In the genomic region with DNA sequence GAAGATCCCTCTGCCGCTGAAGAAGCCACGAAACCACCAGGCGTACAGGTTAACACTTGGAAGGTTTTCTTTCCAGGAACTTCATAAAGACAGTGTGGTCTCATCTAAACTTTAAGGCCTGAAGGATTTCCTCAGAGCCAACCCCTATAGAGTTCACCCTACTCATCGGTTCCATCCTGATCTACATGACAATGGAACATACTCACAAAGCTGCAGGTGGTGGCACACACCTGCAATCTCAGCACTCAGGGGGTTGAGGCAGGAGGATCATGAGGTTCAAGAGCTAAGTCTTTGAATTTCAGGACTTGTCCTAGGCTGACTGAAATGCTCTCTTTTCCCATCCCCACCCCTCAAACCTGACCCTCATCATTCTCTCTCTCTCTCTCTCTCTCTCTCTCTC, we compare ENCODE assay signal across 18 mouse cellular contexts.
DNase-seq lines count a peak whose midpoint lies in the region; ATAC-seq and TF ChIP-seq lines count a peak whose summit lies in the region.
"Had no signal": no experiment of that assay in that cellular context is flagged by ENCODE, and none has a peak within 500 bp of the region (broad histone marks: within the 10 kb centered on the region; RNA-seq: fewer than 3 reads in every experiment).

No protein-coding gene starts in this region.

- WGBS in forebrain, embryonic 12.5 days, result 85% methylated on average over 4 of the region's 4 CpGs

- H3K27me3 ChIP-seq in forebrain, embryonic 12.5 days, result no peaks in the 10 kb centered on the region
- H3K27me3 ChIP-seq: embryonic facial prominence, embryonic 12.5 days had no signal

- no peak overlapping the region for H3K4me3 ChIP-seq in ES-E14 (ENCODE audit: insufficient read depth in 1 of 2, low read depth in 1 of 2, low read length in 2 of 2, poor library complexity in 1 of 2, severe bottlenecking in 1 of 2)
- H3K4me3 ChIP-seq in forebrain, embryonic 12.5 days (replicated peaks), result no peak overlapping the region
- H3K4me3 ChIP-seq: embryonic facial prominence, embryonic 10.5 days; embryonic facial prominence, embryonic 12.5 days had no signal

- H3K4me1 ChIP-seq in ES-E14 (ENCODE audit: control insufficient read depth in 2 of 2, insufficient read depth in 2 of 2, low read length in 2 of 2, poor library complexity in 1 of 2), result peaks cover 2 to 4% of the 10 kb centered on the region in 2 experiments; a peak in 2 of 4 replicates
- H3K4me1 ChIP-seq in forebrain, embryonic 12.5 days, result no peaks in the 10 kb centered on the region
- H3K4me1 ChIP-seq: embryonic facial prominence, embryonic 12.5 days had no signal

- H3K9ac ChIP-seq in ES-E14 (ENCODE audit: insufficient read depth, low read depth, low read length, poor library complexity, severe bottlenecking), result no peak overlapping the region
- no peak overlapping the region for H3K9ac ChIP-seq in forebrain, embryonic 12.5 days
- H3K9ac ChIP-seq: embryonic facial prominence, embryonic 12.5 days had no signal

- H3K4me2 ChIP-seq in forebrain, embryonic 12.5 days, result no peak overlapping the region
- H3K4me2 ChIP-seq: embryonic facial prominence, embryonic 12.5 days had no signal

- no peak for ATAC-seq in forebrain, embryonic 12.5 days (ENCODE audit: low FRiP score)
- ATAC-seq: activated CD4-positive, CD25-positive, alpha-beta regulatory T cell, adult 4 months; forebrain, embryonic 14.5 days; forebrain, embryonic 16.5 days had no signal

- DNase-seq in ES-E14 (ENCODE audit: low read depth, low spot score) (peak; percentile 47), WW6 (ENCODE audit: low read depth, low spot score) (peak; percentile 14)
- no peak for DNase-seq in cerebellum, adult 11 months
- no peak for DNase-seq in embryo, embryonic 10.5 days (ENCODE audit: low spot score)
- DNase-seq: adrenal gland, adult 8-10 months; adrenal gland, postnatal 14 days; adrenal gland, postnatal 36 days; cerebellum, adult 18-20 months; cerebellum, adult 8-10 months; cerebellum, adult 9-11 months; cerebellum, postnatal 14 days; cerebellum, postnatal 36 days had no signal

- H3K36me3 ChIP-seq in ES-E14 (ENCODE audit: control insufficient read depth, insufficient read depth, low read length, poor library complexity, severe bottlenecking), result no peaks in the 10 kb centered on the region
- no peaks in the 10 kb centered on the region for H3K36me3 ChIP-seq in forebrain, embryonic 12.5 days (replicated peaks)
- H3K36me3 ChIP-seq: embryonic facial prominence, embryonic 10.5 days; embryonic facial prominence, embryonic 12.5 days had no signal

- in situ Hi-C loops in ES-E14 (cut with MboI; ENCODE audit: low sequenced_read_pairs in 2 of 2, unreplicated experiment in 2 of 2), result no loop called here

- H3K27ac ChIP-seq in ES-E14 (ENCODE audit: insufficient read depth, low read depth, low read length, poor library complexity, severe bottlenecking), result no peak overlapping the region
- H3K27ac ChIP-seq in forebrain, embryonic 12.5 days, result no peak overlapping the region
- H3K27ac ChIP-seq: embryonic facial prominence, embryonic 10.5 days; embryonic facial prominence, embryonic 12.5 days had no signal

- no peaks in the 10 kb centered on the region for H3K9me3 ChIP-seq in ES-E14 (ENCODE audit: control insufficient read depth, insufficient read depth, low read depth, low read length)
- H3K9me3 ChIP-seq in forebrain, embryonic 12.5 days, result no peaks in the 10 kb centered on the region
- H3K9me3 ChIP-seq: embryonic facial prominence, embryonic 10.5 days; embryonic facial prominence, embryonic 12.5 days had no signal

TF ChIP-seq in ES-E14, 5 proteins besides CTCF, POLR2A, EP300 and RAD21:
- TF ChIP-seq HCFC1 (IDR thresholded peaks at IDR 0.05; ENCODE audit: borderline replicate concordance, insufficient read depth, low read length), result no peak
- TF ChIP-seq MAFK (IDR thresholded peaks at IDR 0.05; ENCODE audit: insufficient read depth, low read depth, low read length), result no peak
- no peak for TF ChIP-seq ZNF384 (IDR thresholded peaks at IDR 0.05; ENCODE audit: low read depth, low read length)
- no peak for TF ChIP-seq ZC3H11A (IDR thresholded peaks at IDR 0.05; ENCODE audit: borderline replicate concordance, low read depth, low read length)
- no peak for TF ChIP-seq CHD2 (IDR thresholded peaks at IDR 0.05; ENCODE audit: low read depth, low read length)

Comparison
In these comparisons a context has a peak if more than half of its experiments do, and no peak if none do; other contexts are left out.
1. DNase-seq: peak in ES-E14 (single experiment) and WW6 (single experiment); none in cerebellum, adult 11 months (single experiment) and embryo, embryonic 10.5 days (single experiment).